Mouse (Mus musculus) brain, embryonic 14.5 days (tissue): ENCODE measurements around the gene Ncor2.

Experiments
- CTCF ChIP-seq: fragments of 200-500 bp; IDR thresholded peaks from 2 replicates; pipeline ENCODE4 v1.5.1; 2012; ENCODE audit warnings: inconsistent platforms, mild to moderate bottlenecking, moderate library complexity, borderline replicate concordance; ENCODE audit not compliant: insufficient read depth, insufficient read length; ENCODE audit errors: extremely low read depth
- POLR2A ChIP-seq: fragments of 200-500 bp; IDR thresholded peaks from 2 replicates; pipeline ENCODE4 v1.6.1; 2012; ENCODE audit warnings: mild to moderate bottlenecking, inconsistent platforms, borderline replicate concordance; ENCODE audit not compliant: poor library complexity, insufficient read depth, insufficient read length, severe bottlenecking; ENCODE audit errors: extremely low read depth

GRCm38 (mm10) chr5:124986656-124987055, 192.4 kb downstream of the Ncor2 start:
- TF ChIP-seq CTCF (no peak), POLR2A (no peak)
